Comparison of ENCODE assay signal across 8 mouse cellular contexts in genomic region chr15:12375641-12376311, GRCm38 (mm10). TPM values are rescaled to one million over a fixed set of nuclear protein-coding genes. Genes with fewer than 3 reads are reported as not detected.
DNase-seq lines count a peak whose midpoint lies in the region; ATAC-seq and TF ChIP-seq lines count a peak whose summit lies in the region.

No protein-coding gene starts in this region.

- peak; percentile 86 for TF ChIP-seq CTCF in lung, postnatal 0 days (IDR thresholded peaks at IDR 0.05)

- peak overlapping the region; percentile 60 for H3K4me2 ChIP-seq in lung, postnatal 0 days (replicated peaks; ENCODE audit: low read depth, low read length)

- H3K9ac ChIP-seq in lung, postnatal 0 days (replicated peaks; ENCODE audit: low read depth) = no peak overlapping the region

- WGBS in lung, postnatal 0 days = 6% methylated on average over 19 of the region's 19 CpGs

- peak; percentile 74 to 80 for ATAC-seq in hematopoietic stem cell, adult 5-6 weeks (replicated peaks in 1 of 2; ENCODE audit: insufficient read depth in 1 of 2, low FRiP score in 2 of 2, low TSS enrichment in 1 of 2, low read depth in 1 of 2, poor library complexity in 2 of 2, severe bottlenecking in 2 of 2)
- peak; percentile 89 for ATAC-seq in lung, postnatal 0 days

- H3K27ac ChIP-seq in lung, postnatal 0 days (ENCODE audit: low read length) = peak overlapping the region; percentile 27

- H3K4me1 ChIP-seq in lung, postnatal 0 days (ENCODE audit: insufficient read depth, low read depth, low read length) = peaks cover 10% of the 10 kb centered on the region

- H3K9me3 ChIP-seq in lung, postnatal 0 days (ENCODE audit: low read length) = no peaks in the 10 kb centered on the region

- H3K27me3 ChIP-seq in lung, postnatal 0 days (replicated peaks; ENCODE audit: insufficient read depth, low read length) = no peaks in the 10 kb centered on the region

- no peaks in the 10 kb centered on the region for H3K36me3 ChIP-seq in lung, postnatal 0 days (ENCODE audit: insufficient read depth, low read length)

- H3K4me3 ChIP-seq in lung, postnatal 0 days (ENCODE audit: low read depth, low read length) = peak overlapping the region; percentile 33

- TF ChIP-seq EP300 in lung, postnatal 0 days (IDR thresholded peaks at IDR 0.05) = no peak

- DNase-seq in MN1 (ENCODE audit: low spot score) = peak; percentile 36
- DNase-seq in cerebellum, adult 8-10 months = peak; percentile 50
- DNase-seq in forelimb bud, embryonic 11.5 days (ENCODE audit: low read depth, low spot score) = peak; percentile 89
- DNase-seq in layer of hippocampus, adult 9-11 months = peak; percentile 65
- DNase-seq in lung, postnatal 0 days (ENCODE audit: low spot score) = peak; percentile 95
- peak; percentile 68 for DNase-seq in ovary, postnatal 14 days (ENCODE audit: low spot score)
- peak; percentile 91 for DNase-seq in thymus, postnatal 25 days

RNA-seq across cellular contexts. Expression of gene 1810049J17Rik, which starts 54.1 kb away (rescaled TPM):
- not detected in 2 replicates for total RNA-seq in hematopoietic stem cell, adult 5-6 weeks (2017)
- polyA plus RNA-seq in lung, postnatal 0 days (2015; fragmentation: Nextera tagmentation; extraction: Ambion mirVana) = 0.33 and 1.1 TPM in 2 replicates

RNA-seq across cellular contexts. Expression of gene Golph3, which starts 54.5 kb away (rescaled TPM):
- 99.9 and 103 TPM in 2 replicates for total RNA-seq in hematopoietic stem cell, adult 5-6 weeks (2017)
- polyA plus RNA-seq in lung, postnatal 0 days (2015; fragmentation: Nextera tagmentation; extraction: Ambion mirVana) = 79.4 and 85.9 TPM in 2 replicates

Comparison
In these comparisons a context has a peak if more than half of its experiments do, and no peak if none do; other contexts are left out.
1. Peak in every context shown above with its lines: DNase-seq, ATAC-seq, H3K4me3 ChIP-seq and H3K27ac ChIP-seq.
2. DNase-seq: peak in every context shown above with its lines; median percentile 95 in lung, postnatal 0 days; 91 in thymus, postnatal 25 days; 89 in forelimb bud, embryonic 11.5 days; 68 in ovary, postnatal 14 days; 65 in layer of hippocampus, adult 9-11 months; 50 in cerebellum, adult 8-10 months; 36 in MN1.